Mouse (Mus musculus) C2C12 (cell line): ENCODE results near the gene Klk7. TPM values are rescaled to one million over a fixed set of nuclear protein-coding genes. Genes with fewer than 3 reads are reported as not detected.
A peak's percentile ranks its signal among the peaks of the same experiment; 100 is the strongest.

Experiments
- H3K27me3 ChIP-seq: one replicate; pipeline ENCODE4 v1.6.1; 2011; ENCODE audit not compliant: control insufficient read depth, insufficient read depth, insufficient read length
- H3K36me3 ChIP-seq: one replicate; pipeline ENCODE4 v1.6.1; 2011; ENCODE audit not compliant: control insufficient read depth, insufficient read depth
- H3K4me3 ChIP-seq: one replicate; pipeline ENCODE4 v1.5.1; 2011; ENCODE audit warnings: mild to moderate bottlenecking, control low read depth; ENCODE audit not compliant: poor library complexity, insufficient read depth, severe bottlenecking
- H3K79me2 ChIP-seq: one replicate; pipeline ENCODE4 v1.6.1; 2011; ENCODE audit not compliant: control insufficient read depth, insufficient read depth
- H3K79me3 ChIP-seq: one replicate; pipeline ENCODE4 v1.6.1; 2011; ENCODE audit warnings: low read depth, control low read depth
- H3ac ChIP-seq: one replicate; pipeline ENCODE3; 2011; ENCODE audit warnings: low read depth; ENCODE audit not compliant: control insufficient read depth, insufficient read length
- CEBPB ChIP-seq: IDR thresholded peaks from one replicate; pipeline ENCODE4 v1.6.1; 2011; ENCODE audit warnings: low read depth, mild to moderate bottlenecking, control low read depth, moderate library complexity
- CTCF ChIP-seq: IDR thresholded peaks from one replicate; pipeline ENCODE4 v1.5.1; 2011; ENCODE audit not compliant: control insufficient read depth, insufficient read depth, insufficient read length
- FOSL1 ChIP-seq: IDR thresholded peaks from one replicate; pipeline ENCODE4 v1.8.0; 2011; ENCODE audit warnings: mild to moderate bottlenecking, low read length; ENCODE audit not compliant: poor library complexity, insufficient read depth, severe bottlenecking
- MAX ChIP-seq: IDR thresholded peaks from one replicate; pipeline ENCODE4 v1.6.1; 2011; ENCODE audit warnings: mild to moderate bottlenecking, control low read depth
- MYOD1 ChIP-seq: IDR thresholded peaks from one replicate; pipeline ENCODE4 v1.6.1; 2011; ENCODE audit warnings: low read depth; ENCODE audit not compliant: control insufficient read depth, insufficient read length
- MYOG ChIP-seq: IDR thresholded peaks from one replicate; pipeline ENCODE4 v1.6.1; 2011; ENCODE audit not compliant: control insufficient read depth, insufficient read length; ENCODE audit errors: extremely low read depth
- USF1 ChIP-seq: IDR thresholded peaks from one replicate; pipeline ENCODE4 v1.6.1; 2011; ENCODE audit warnings: low read depth, mild to moderate bottlenecking, control low read depth, moderate library complexity
- polyA plus RNA-seq: library from polyadenylated mRNA; unstranded; fragments of >200 nt; fragmentation: generic; extraction: Trizol; gene quantifications from one replicate; pipeline ENCODE4 v1.2.1, GENCODE M21; 2012; ENCODE audit warnings: missing spikeins

Gene Klk7
- polyA plus RNA-seq, 1 experiment = not detected

- H3K36me3 ChIP-seq = no peaks in the 10 kb centered on the region
- TF ChIP-seq FOSL1 = no peak
- TF ChIP-seq CEBPB = no peak
- no peak for TF ChIP-seq MYOD1
- no peak for TF ChIP-seq MAX
- TF ChIP-seq CTCF = no peak
- no peak for TF ChIP-seq USF1
- H3K79me2 ChIP-seq = no peaks in the 10 kb centered on the region
- H3ac ChIP-seq = no peak overlapping the region
- no peak overlapping the region for H3K4me3 ChIP-seq
- H3K27me3 ChIP-seq = no peaks in the 10 kb centered on the region
- H3K79me3 ChIP-seq = no peaks in the 10 kb centered on the region
Observed at GRCm38 (mm10) chr7:43785286-43785685, 25.8 kb upstream of the Klk7 start.

- H3ac ChIP-seq = no peak overlapping the region
- H3K4me3 ChIP-seq = no peak overlapping the region
- no peaks in the 10 kb centered on the region for H3K79me2 ChIP-seq
- no peaks in the 10 kb centered on the region for H3K79me3 ChIP-seq
- TF ChIP-seq USF1 (no peak), FOSL1 (peak; percentile 47)
- no peaks in the 10 kb centered on the region for H3K36me3 ChIP-seq
- H3K27me3 ChIP-seq = no peaks in the 10 kb centered on the region
Observed at GRCm38 (mm10) chr7:43788096-43788495, 23.0 kb upstream of the Klk7 start.

- Histone ChIP-seq H3K4me3 (no peak overlapping the region), H3K36me3 (no peaks in the 10 kb centered on the region), H3K79me2 (no peaks in the 10 kb centered on the region), H3K79me3 (no peaks in the 10 kb centered on the region), H3ac (no peak overlapping the region), H3K27me3 (no peaks in the 10 kb centered on the region)
- no peak for TF ChIP-seq CEBPB
- TF ChIP-seq CTCF = no peak
- TF ChIP-seq MYOD1 = no peak
- no peak for TF ChIP-seq USF1
- TF ChIP-seq MYOG = no peak
- TF ChIP-seq MAX = no peak
- TF ChIP-seq FOSL1 = no peak
Observed at GRCm38 (mm10) chr7:43789295-43789694, 21.8 kb upstream of the Klk7 start.

GRCm38 (mm10) chr7:43791591-43791990 is 19.5 kb upstream of the Klk7 start, which contains the start of gene Klk9:
Klk9 (plus strand) TSS chr7:43791891.
- TF ChIP-seq MAX = no peak
- no peak for TF ChIP-seq FOSL1
- TF ChIP-seq USF1 = no peak
- TF ChIP-seq MYOD1 = no peak
- TF ChIP-seq CTCF = no peak
- TF ChIP-seq CEBPB = no peak
- no peak for TF ChIP-seq MYOG
- no peaks in the 10 kb centered on the region for H3K36me3 ChIP-seq

GRCm38 (mm10) chr7:43796355-43796754 is 14.7 kb upstream of the Klk7 start:
- Histone ChIP-seq H3K36me3 (no peaks in the 10 kb centered on the region), H3K27me3 (no peaks in the 10 kb centered on the region), H3K79me3 (no peaks in the 10 kb centered on the region), H3K4me3 (no peak overlapping the region), H3K79me2 (no peaks in the 10 kb centered on the region), H3ac (no peak overlapping the region)
- TF ChIP-seq CTCF (no peak), CEBPB (no peak), MYOG (no peak), MYOD1 (no peak), USF1 (no peak), MAX (no peak), FOSL1 (no peak)

More at GRCm38 (mm10) chr7:43791591-43791990, 19.5 kb upstream of the Klk7 start, which contains the start of gene Klk9:
- H3K79me3 ChIP-seq = no peaks in the 10 kb centered on the region
- no peaks in the 10 kb centered on the region for H3K27me3 ChIP-seq
- H3ac ChIP-seq = no peak within 1 kb of the TSS
- no peak within 1 kb of the TSS for H3K4me3 ChIP-seq
- H3K79me2 ChIP-seq = no peaks in the 10 kb centered on the region

- Histone ChIP-seq H3K79me2 (no peaks in the 10 kb centered on the region), H3K4me3 (no peak within 1 kb of the TSS), H3K79me3 (no peaks in the 10 kb centered on the region), H3K27me3 (no peaks in the 10 kb centered on the region), H3ac (no peak within 1 kb of the TSS), H3K36me3 (no peaks in the 10 kb centered on the region)
- TF ChIP-seq MAX = no peak
- TF ChIP-seq CTCF = no peak
- no peak for TF ChIP-seq FOSL1
- TF ChIP-seq MYOD1 = no peak
- no peak for TF ChIP-seq USF1
- no peak for TF ChIP-seq CEBPB
- TF ChIP-seq MYOG = no peak
Observed at GRCm38 (mm10) chr7:43797333-43797769, 13.7 kb upstream of the Klk7 start, which contains the start of gene Klk8. Klk8 (plus strand) TSS chr7:43797577.
